Mouse (Mus musculus): ENCODE results near the gene Fam47c. TPM values are rescaled to one million over a fixed set of nuclear protein-coding genes. Genes with fewer than 3 reads are reported as not detected.

Fam47c gene
- not detected for total RNA-seq (2021)
- long read RNA-seq, experiment 1, result 0 reads
- long read RNA-seq, experiment 2, result 0 reads

DNA sequence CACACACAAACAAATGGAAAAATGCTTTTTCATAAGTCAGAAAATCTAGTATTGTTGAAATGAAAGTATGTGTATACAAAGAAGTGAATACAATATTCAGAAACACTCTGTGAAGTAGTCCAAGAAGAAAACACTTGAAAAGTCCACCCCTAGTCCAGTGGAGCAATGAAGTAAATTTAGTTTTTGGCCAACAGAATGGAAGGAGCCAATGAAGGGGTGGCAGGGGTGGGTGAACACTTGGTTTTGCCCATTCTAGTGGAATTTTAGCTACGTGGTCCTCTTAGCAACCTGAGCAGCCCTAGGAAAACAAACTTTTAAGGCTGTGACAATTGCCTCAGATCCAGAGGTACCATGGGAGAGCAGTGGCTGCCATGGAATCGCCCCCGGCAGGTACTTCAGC lies at the start of gene Fam47c:
TSS of gene Fam47c (plus strand) at position 301 of the 400 bp plus-strand sequence.
- TF ChIP-seq CTCF (IDR thresholded peaks at IDR 0.05), result no peak
- no peak within 1 kb of the TSS for H3K4me3 ChIP-seq
- no peak for DNase-seq (ENCODE audit: extremely low spot score in 1 of 2, low spot score in 2 of 2)
- no peak within 1 kb of the TSS for H3K27ac ChIP-seq
- intact Hi-C loops (cut with DNase I), result no loop called here

DNA sequence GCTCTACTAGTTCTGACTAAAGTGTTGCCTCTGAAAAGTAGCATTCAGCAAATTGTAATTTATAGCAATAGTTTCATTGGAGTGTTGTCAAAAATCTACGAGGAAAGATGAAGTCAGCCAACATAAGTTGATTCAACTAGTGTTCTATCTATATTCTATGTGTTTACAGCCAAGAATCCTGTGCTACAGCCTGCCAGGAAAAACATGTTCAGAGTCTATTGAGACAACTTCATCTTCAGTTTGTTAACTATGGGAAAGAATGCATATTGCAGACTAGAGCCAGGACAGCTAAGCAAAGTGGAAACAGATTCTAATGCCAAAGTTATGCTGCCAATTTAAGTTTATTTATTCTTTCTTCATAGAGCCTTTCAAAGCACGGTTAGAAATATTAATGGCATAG lies 31.8 kb downstream of the Fam47c start:
- no peak for DNase-seq (ENCODE audit: extremely low spot score in 1 of 2, low spot score in 2 of 2)
- intact Hi-C loops (cut with DNase I), result no loop called here
- Histone ChIP-seq H3K27ac (no peak overlapping the region), H3K4me3 (no peak overlapping the region)
- no peak for TF ChIP-seq CTCF (IDR thresholded peaks at IDR 0.05)

DNA sequence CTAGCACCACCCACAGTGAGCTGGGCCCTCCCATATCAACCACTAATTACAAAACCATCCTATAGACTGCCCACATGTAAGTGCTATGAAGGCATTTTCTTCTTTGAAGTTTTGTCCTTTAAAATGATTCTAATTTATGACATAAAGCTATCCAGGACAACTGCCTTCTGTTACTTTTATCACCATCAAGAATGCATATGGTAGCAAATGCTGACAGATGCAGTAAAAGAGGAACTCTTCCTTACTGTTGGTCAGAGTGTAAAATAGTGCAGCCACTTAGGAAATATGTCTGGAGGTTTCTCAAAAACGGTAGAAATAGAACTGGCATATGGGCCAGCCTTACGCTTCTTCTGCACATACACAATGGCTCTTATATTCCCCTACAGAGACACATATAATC lies 39.5 kb downstream of the Fam47c start:
- intact Hi-C loops (cut with DNase I), result no loop called here
- H3K4me3 ChIP-seq, result no peak overlapping the region
- no peak for TF ChIP-seq CTCF (IDR thresholded peaks at IDR 0.05)
- no peak for DNase-seq (ENCODE audit: extremely low spot score in 1 of 2, low spot score in 2 of 2)
- no peak overlapping the region for H3K27ac ChIP-seq

Other genes with a start within 250 kb of the Fam47c start
- gene Prrg1, start 153.9 kb upstream of the Fam47c start, total RNA-seq (2021), result 1 to 10 TPM; 3.6 to 4.2 TPM

All from left cerebral cortex, adult 2 months (tissue).